Mouse (Mus musculus) neural tube, embryonic 13.5 days (tissue): ENCODE results near the gene Opn1sw. TPM values are rescaled to one million over a fixed set of nuclear protein-coding genes. Genes with fewer than 3 reads are reported as not detected.

Experiments used
- microRNA-seq: library from miRNA; unstranded; fragments of <30 nt; microRNA quantifications from one replicate; pipeline ENCODE4, GENCODE M21; 2016
- polyA plus RNA-seq: library from polyadenylated mRNA; unstranded; fragments of >200 nt; fragmentation: Nextera tagmentation; extraction: Ambion mirVana; gene quantifications from 2 replicates; pipeline ENCODE4 v1.2.1, GENCODE M21; 2015

Opn1sw gene
- polyA plus RNA-seq, 1 experiment from 2014 or later: 0.25 TPM

Small RNA genes within 50 kb of the gene (microRNA-seq; reads per million reads assigned to microRNA genes)
- gene Gm26220 (not detected), gene Gm44354 (not detected)

Other genes starting within 250 kb of the Opn1sw start
- 41.3 and 44.4 TPM in 2 replicates for gene Rbm28, start 223.5 kb downstream of the Opn1sw start, polyA plus RNA-seq
- gene Prrt4, start 208.9 kb downstream of the Opn1sw start, polyA plus RNA-seq: 4.8 TPM in 2 replicates
- gene Impdh1, start 172.1 kb downstream of the Opn1sw start, polyA plus RNA-seq: 84.7 and 91.1 TPM in 2 replicates
- 34.6 and 36.6 TPM in 2 replicates for gene Hilpda, start 116.0 kb downstream of the Opn1sw start, polyA plus RNA-seq
- 0.43 and 0.63 TPM in 2 replicates for gene Fam71f2, start 108.9 kb downstream of the Opn1sw start, polyA plus RNA-seq
- gene Fam71f1, start 69.3 kb downstream of the Opn1sw start, polyA plus RNA-seq: not detected in 2 replicates
- gene Calu, start 40.4 kb downstream of the Opn1sw start, polyA plus RNA-seq: 180 and 200 TPM in 2 replicates
- gene Ccdc136, start 7.8 kb upstream of the Opn1sw start, polyA plus RNA-seq: 45.0 and 45.5 TPM in 2 replicates
- 7.0 and 8.1 TPM in 2 replicates for gene Flnc, start 44.8 kb upstream of the Opn1sw start, polyA plus RNA-seq
- gene Atp6v1f, start 79.2 kb upstream of the Opn1sw start, polyA plus RNA-seq: 271 and 332 TPM in 2 replicates
- 0.79 TPM in 1 of 2 replicates, not detected in the other for gene Atp6v1fnb, start 83.0 kb upstream of the Opn1sw start, polyA plus RNA-seq
- gene Kcp, start 119.5 kb upstream of the Opn1sw start, polyA plus RNA-seq: 20.1 and 24.6 TPM in 2 replicates
- gene Irf5, start 138.2 kb upstream of the Opn1sw start, polyA plus RNA-seq: 3.0 and 3.3 TPM in 2 replicates
- gene Tnpo3, start 221.4 kb upstream of the Opn1sw start, polyA plus RNA-seq: 82.2 and 87.4 TPM in 2 replicates